Mouse (Mus musculus): Measurements from ENCODE around the gene Tmem130. TPM values are rescaled to one million over a fixed set of nuclear protein-coding genes. Genes with fewer than 3 reads are reported as not detected.

Gene Tmem130
- polyA plus RNA-seq, 1 experiment = not detected

DNA sequence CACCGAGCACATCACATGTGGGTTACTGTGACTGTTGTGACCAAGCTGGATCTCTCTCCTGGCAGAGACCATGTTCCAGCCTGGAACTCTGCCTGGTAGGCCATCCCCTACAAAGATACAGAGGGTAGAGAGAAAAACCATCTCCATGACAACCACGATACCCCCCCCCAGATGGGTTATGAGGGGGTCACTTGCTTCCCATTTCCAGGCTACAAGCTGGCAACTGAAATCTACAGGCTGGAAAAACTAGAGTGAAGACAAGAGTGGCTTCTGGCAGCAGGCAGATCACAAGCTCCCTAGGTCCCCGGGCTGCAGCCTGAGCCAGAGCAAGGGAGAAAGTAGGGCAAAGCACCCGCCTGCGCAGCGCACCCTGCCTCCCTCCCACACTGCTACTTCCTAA, 54.0 kb downstream of the Tmem130 start:
- Histone ChIP-seq H3K4me3 (ENCODE audit: insufficient read depth, low read depth, low read length) (no peak overlapping the region), H3K27ac (replicated peaks; ENCODE audit: low read depth, low read length) (no peak overlapping the region), H3K4me1 (ENCODE audit: control insufficient read depth, insufficient read depth, insufficient read length, low read length) (no peaks in the 10 kb centered on the region)

DNA sequence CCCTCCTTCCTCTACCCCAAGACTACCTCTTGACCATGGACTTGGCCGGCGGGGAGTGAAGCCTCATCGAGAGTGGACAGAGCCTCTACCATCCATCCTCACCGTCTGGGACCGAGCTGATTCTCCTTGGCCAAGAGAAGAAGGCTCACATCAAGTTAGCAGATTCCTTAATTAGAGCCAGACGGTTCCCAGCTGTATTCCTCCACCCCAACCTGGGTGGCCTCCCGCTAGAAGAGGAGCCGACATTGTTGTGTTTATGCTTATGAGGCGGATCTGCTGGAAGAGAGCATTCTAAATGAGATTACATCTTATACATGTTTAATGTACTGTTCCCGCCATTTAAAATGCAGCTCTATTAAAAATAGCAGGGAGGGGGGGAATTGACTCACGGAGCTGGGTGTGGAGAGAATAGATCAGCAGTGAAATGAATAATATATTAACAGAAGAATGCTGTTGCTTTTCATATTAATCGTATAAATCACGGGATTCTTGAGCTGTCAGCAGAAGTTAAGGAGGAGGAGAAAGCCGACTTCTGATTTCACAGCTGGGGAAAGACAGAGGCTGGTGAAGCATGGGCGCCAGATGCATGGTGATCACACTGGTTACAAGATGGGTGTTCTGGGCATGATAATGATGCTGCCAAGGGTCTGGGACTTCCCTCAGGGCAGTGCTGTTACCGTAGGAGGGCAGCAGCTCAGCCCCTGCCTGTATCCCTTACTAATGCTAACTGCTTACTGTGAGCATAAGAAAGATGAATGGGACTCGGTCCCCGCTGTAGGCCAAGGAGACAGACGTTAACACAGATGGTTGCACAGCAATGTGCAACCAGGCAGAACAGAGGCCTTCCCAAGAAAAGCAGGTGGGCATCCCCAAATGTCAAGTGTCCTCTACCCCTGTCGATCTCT, 57.9 kb downstream of the Tmem130 start:
- Histone ChIP-seq H3K27ac (replicated peaks; ENCODE audit: low read depth, low read length) (no peak overlapping the region), H3K4me1 (ENCODE audit: control insufficient read depth, insufficient read depth, insufficient read length, low read length) (no peaks in the 10 kb centered on the region), H3K4me3 (ENCODE audit: insufficient read depth, low read depth, low read length) (no peak overlapping the region)

DNA sequence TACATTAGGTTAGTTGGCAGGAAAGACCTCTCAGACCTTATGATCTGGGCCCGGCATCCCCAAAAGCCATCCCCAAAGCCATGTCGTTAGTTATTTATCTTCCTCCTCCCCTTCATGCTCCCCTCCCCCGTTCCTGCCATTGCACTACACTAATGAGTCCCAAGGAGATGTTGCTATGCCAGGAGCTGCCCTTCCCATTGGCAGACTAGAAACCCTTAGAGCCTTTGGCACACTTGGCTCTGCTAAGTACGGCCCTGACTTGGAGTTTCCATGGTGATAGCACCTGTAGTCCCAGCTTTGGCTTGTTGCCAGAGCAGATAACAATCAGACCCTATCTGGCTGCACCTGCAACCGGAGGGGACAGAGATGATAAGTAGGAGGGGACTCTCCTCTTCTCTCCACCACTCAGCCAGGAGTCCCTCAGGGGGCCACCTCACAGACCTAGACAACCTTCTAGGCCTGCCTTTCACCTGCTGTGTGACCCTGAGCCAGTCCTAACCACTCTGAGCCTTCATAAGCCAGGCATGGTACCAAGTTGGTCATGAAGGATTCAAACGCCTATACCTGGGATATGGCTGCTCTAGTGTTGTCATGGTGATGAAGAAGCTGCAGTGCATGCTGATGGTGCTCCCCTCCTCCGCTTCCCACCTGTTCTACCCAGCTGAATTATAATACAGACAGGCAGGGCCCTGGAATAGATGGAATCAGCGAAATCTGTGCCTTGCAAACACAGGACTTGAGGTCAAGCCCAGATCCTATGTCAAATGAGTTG, 66.1 kb downstream of the Tmem130 start:
- Histone ChIP-seq H3K27ac (replicated peaks; ENCODE audit: low read depth, low read length) (no peak overlapping the region), H3K4me3 (ENCODE audit: insufficient read depth, low read depth, low read length) (no peak overlapping the region), H3K4me1 (ENCODE audit: control insufficient read depth, insufficient read depth, insufficient read length, low read length) (no peaks in the 10 kb centered on the region)

DNA sequence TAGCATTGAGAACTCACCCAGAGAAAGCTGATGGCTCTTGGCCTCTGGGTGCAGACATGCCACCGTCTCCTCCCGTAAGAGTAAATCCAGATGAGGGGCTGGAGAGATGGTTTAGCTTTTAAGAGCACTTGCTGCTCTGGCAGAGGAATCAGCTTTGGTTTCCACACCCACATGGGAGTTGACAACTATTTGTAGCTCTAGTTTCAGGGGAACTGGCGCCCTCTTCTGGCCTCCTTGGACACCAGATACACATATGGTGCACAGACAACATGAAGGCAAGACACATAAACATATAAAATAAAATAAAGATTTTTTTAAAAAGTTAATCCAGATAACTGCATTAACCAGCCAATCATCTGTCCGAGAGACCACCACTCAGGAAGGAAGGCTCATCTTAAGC, 67.5 kb downstream of the Tmem130 start:
- Histone ChIP-seq H3K4me1 (ENCODE audit: control insufficient read depth, insufficient read depth, insufficient read length, low read length) (no peaks in the 10 kb centered on the region), H3K4me3 (ENCODE audit: insufficient read depth, low read depth, low read length) (no peak overlapping the region), H3K27ac (replicated peaks; ENCODE audit: low read depth, low read length) (no peak overlapping the region)

DNA sequence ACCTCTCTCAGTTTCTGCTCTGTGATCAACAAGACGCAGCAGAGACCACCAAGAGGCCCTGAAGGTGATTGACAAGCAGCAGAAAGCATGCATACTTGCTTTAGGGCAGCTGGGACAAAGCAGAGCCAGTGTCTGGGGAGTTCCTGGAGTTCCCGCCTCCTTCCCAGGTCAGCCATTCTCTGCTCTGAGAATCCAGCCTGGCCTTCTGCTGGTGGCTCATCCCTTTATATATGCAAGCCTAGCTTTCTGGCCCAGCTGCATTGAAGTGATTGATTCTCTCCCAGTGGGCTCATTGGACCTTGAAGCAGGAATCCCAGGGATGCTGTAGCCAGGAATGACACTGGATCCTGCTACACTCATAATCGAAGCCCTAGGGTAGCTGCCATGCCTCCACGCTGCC, 70.2 kb downstream of the Tmem130 start:
- no peaks in the 10 kb centered on the region for H3K4me1 ChIP-seq (ENCODE audit: control insufficient read depth, insufficient read depth, insufficient read length, low read length)
- H3K4me3 ChIP-seq (ENCODE audit: insufficient read depth, low read depth, low read length) = no peak overlapping the region
- no peak overlapping the region for H3K27ac ChIP-seq (replicated peaks; ENCODE audit: low read depth, low read length)

DNA sequence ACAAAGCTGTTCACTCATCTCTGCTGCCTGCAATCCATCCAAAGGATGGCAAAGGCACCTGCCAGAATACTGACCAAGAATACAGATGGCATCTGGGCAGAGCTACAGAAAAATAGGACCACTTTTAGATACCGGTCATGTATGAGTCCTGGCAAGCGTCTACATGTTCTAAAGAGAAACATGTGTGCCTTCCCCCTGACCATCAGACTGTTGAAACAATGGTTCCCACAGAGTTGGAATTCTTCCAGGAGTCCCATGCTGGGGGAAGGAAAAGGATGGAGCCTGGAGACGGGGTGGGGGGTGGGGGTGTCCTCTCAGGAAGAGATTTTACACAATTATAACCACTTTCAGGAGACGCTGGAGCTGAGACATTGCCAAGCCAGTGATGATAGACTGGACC, 73.2 kb downstream of the Tmem130 start:
- no peak overlapping the region for H3K4me3 ChIP-seq (ENCODE audit: insufficient read depth, low read depth, low read length)
- no peaks in the 10 kb centered on the region for H3K4me1 ChIP-seq (ENCODE audit: control insufficient read depth, insufficient read depth, insufficient read length, low read length)
- H3K27ac ChIP-seq (replicated peaks; ENCODE audit: low read depth, low read length) = no peak overlapping the region

Other genes starting within 250 kb of the Tmem130 start
- gene Nptx2, start 215.9 kb downstream of the Tmem130 start, polyA plus RNA-seq (2012; ENCODE audit: insufficient read depth, insufficient read length, missing spikeins) = 0.40 TPM in 1 of 2 replicates, not detected in the other
- 12.9 and 13.5 TPM in 2 replicates for gene Trrap, start 5.9 kb upstream of the Tmem130 start, polyA plus RNA-seq (2012; ENCODE audit: insufficient read depth, insufficient read length, missing spikeins)
- 12.2 and 15.7 TPM in 2 replicates for gene Smurf1, start 204.0 kb upstream of the Tmem130 start, polyA plus RNA-seq (2012; ENCODE audit: insufficient read depth, insufficient read length, missing spikeins)

Measured in brown adipose tissue, adult 24 weeks (tissue).